Comparison of ENCODE assay signal across 9 mouse cellular contexts in the genomic region with DNA sequence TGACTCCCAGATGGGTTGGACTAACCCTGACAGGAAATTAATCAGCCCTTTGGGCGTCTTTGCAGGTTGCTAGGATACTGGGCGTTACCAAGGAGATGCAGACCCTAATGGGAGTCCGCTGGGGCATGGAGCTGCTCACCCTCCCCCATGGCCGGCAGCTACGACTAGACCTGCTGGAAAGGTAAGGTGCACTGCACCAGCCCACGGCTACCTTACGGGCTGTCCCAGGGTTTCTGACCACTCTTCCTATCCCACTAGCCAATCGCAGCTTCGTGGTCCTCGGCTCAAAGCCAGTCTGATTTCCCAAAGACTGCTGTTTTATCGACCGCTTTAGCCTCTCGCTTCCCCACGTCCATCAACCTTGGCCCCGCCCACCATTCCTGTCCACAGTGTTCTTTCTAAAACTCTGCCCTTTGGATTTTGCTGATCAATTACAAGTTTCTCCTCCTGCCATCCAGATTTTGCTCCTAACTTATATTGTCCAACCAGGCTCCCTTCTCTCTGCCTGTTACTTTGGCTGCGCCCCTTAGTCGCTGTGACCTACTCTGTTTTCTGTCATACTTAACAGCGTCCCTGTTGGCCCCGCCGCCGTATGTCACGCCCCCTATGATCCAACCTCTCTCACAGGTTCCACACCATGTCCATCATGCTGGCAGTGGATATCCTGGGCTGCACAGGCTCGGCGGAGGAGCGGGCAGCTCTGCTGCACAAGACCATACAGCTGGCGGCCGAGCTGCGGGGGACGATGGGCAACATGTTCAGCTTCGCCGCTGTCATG. TPM values are rescaled to one million over a fixed set of nuclear protein-coding genes. Genes with fewer than 3 reads are reported as not detected.
DNase-seq lines count a peak whose midpoint lies in the region; ATAC-seq and TF ChIP-seq lines count a peak whose summit lies in the region.
"Had no signal": no experiment of that assay in that cellular context is flagged by ENCODE, and none has a peak within 500 bp of the region (broad histone marks: within the 10 kb centered on the region; RNA-seq: fewer than 3 reads in every experiment).

No protein-coding gene starts in this region.

- TF ChIP-seq POLR2A in liver, adult 2 months (IDR thresholded peaks at IDR 0.05; ENCODE audit: extremely low read depth, insufficient read depth, low read length): 0 out of 2 replicates have a peak, but pooled peaks have one; percentile 47

- H3K27ac ChIP-seq in embryonic facial prominence, embryonic 14.5 days (replicated peaks; ENCODE audit: low read depth, low read length): no peak overlapping the region; the same call in 1 of the 2 replicates
- H3K27ac ChIP-seq in hindbrain, embryonic 15.5 days (replicated peaks): peak overlapping the region; percentile 43; the same call in 1 of the 2 replicates
- H3K27ac ChIP-seq in liver, adult 2 months (replicated peaks; ENCODE audit: insufficient read depth, low read depth, low read length): peak overlapping the region; percentile 73
- H3K27ac ChIP-seq in neural tube, embryonic 11.5 days (ENCODE audit: low read depth, low read length): peak overlapping the region; percentile 68

- 0 out of 2 replicates have a peak, but pooled peaks have one; percentile 5 for TF ChIP-seq CTCF in liver, adult 2 months (IDR thresholded peaks at IDR 0.05; ENCODE audit: low read depth, low read length)

- H3K36me3 ChIP-seq in embryonic facial prominence, embryonic 14.5 days (ENCODE audit: control insufficient read depth, insufficient read depth, low read length): peaks cover 57% of the 10 kb centered on the region
- peaks cover 66% of the 10 kb centered on the region for H3K36me3 ChIP-seq in hindbrain, embryonic 15.5 days
- no peaks in the 10 kb centered on the region for H3K36me3 ChIP-seq in liver, adult 2 months (ENCODE audit: control insufficient read depth, insufficient read depth, low read length)
- H3K36me3 ChIP-seq in neural tube, embryonic 11.5 days (ENCODE audit: control insufficient read depth, insufficient read depth, low read length): peaks cover 3% of the 10 kb centered on the region

- no peaks in the 10 kb centered on the region for H3K27me3 ChIP-seq in embryonic facial prominence, embryonic 14.5 days (replicated peaks; ENCODE audit: control insufficient read depth, insufficient read depth, low read length)
- no peaks in the 10 kb centered on the region for H3K27me3 ChIP-seq in hindbrain, embryonic 15.5 days
- H3K27me3 ChIP-seq in liver, adult 2 months (ENCODE audit: control insufficient read depth, insufficient read depth, low read length): no peaks in the 10 kb centered on the region
- H3K27me3 ChIP-seq in neural tube, embryonic 11.5 days (ENCODE audit: control insufficient read depth, insufficient read depth, low read length): no peaks in the 10 kb centered on the region

- peak overlapping the region; percentile 29 for H3K4me3 ChIP-seq in embryonic facial prominence, embryonic 14.5 days (ENCODE audit: low read depth, low read length)
- H3K4me3 ChIP-seq in hindbrain, embryonic 15.5 days: peak overlapping the region; percentile 23
- H3K4me3 ChIP-seq in liver, adult 2 months (ENCODE audit: insufficient read depth, low read depth, low read length): peak overlapping the region; percentile 64
- H3K4me3 ChIP-seq in neural tube, embryonic 11.5 days (ENCODE audit: low read depth, low read length): peak overlapping the region; percentile 29

- WGBS in embryonic facial prominence, embryonic 14.5 days: 11% methylated on average over 31 of the region's 31 CpGs
- WGBS in hindbrain, embryonic 15.5 days: 7% methylated on average over 31 of the region's 31 CpGs
- 26% methylated on average over 31 of the region's 31 CpGs for WGBS in liver, adult 2 months
- WGBS in neural tube, embryonic 11.5 days: 5% methylated on average over 31 of the region's 31 CpGs

- H3K9me3 ChIP-seq in embryonic facial prominence, embryonic 14.5 days (ENCODE audit: control insufficient read depth, low read length): no peaks in the 10 kb centered on the region
- no peaks in the 10 kb centered on the region for H3K9me3 ChIP-seq in hindbrain, embryonic 15.5 days
- H3K9me3 ChIP-seq in neural tube, embryonic 11.5 days (ENCODE audit: control insufficient read depth, low read length): no peaks in the 10 kb centered on the region

- peak overlapping the region; percentile 52 for H3K4me2 ChIP-seq in embryonic facial prominence, embryonic 14.5 days (ENCODE audit: low read depth, low read length)
- peak overlapping the region; percentile 42 for H3K4me2 ChIP-seq in hindbrain, embryonic 15.5 days
- peak overlapping the region; percentile 47 for H3K4me2 ChIP-seq in neural tube, embryonic 11.5 days (ENCODE audit: low read depth)

- ATAC-seq in embryonic facial prominence, embryonic 14.5 days (ENCODE audit: low read depth): peak; percentile 92
- peak; percentile 53; the same call in 1 of the 2 replicates for ATAC-seq in hindbrain, embryonic 15.5 days (ENCODE audit: low FRiP score, low read depth)
- peak; percentile 75 for ATAC-seq in neural tube, embryonic 11.5 days (ENCODE audit: insufficient read depth, low FRiP score, low TSS enrichment)
- ATAC-seq in cerebellum, adult (ENCODE audit: insufficient number of reproducible peaks, low FRiP score, low TSS enrichment): no peak

- no peaks in the 10 kb centered on the region for H3K4me1 ChIP-seq in embryonic facial prominence, embryonic 14.5 days (ENCODE audit: control insufficient read depth, insufficient read depth, low read length)
- peaks cover 11% of the 10 kb centered on the region for H3K4me1 ChIP-seq in hindbrain, embryonic 15.5 days (replicated peaks)
- H3K4me1 ChIP-seq in liver, adult 2 months (ENCODE audit: control insufficient read depth, insufficient read depth, low read length): peaks cover 5% of the 10 kb centered on the region
- H3K4me1 ChIP-seq in neural tube, embryonic 11.5 days (ENCODE audit: control insufficient read depth, insufficient read depth, low read length): peaks cover 8% of the 10 kb centered on the region

- no peaks in the 10 kb centered on the region for H3K79me2 ChIP-seq in liver, adult 2 months (ENCODE audit: control insufficient read depth, insufficient read depth, low read length)

- H3K9ac ChIP-seq in embryonic facial prominence, embryonic 14.5 days (ENCODE audit: low read depth, low read length): peak overlapping the region; percentile 48
- H3K9ac ChIP-seq in hindbrain, embryonic 15.5 days: no peak overlapping the region
- H3K9ac ChIP-seq in liver, adult 2 months (ENCODE audit: low read depth, low read length): peak overlapping the region; percentile 30
- H3K9ac ChIP-seq in neural tube, embryonic 11.5 days (ENCODE audit: low read length): 0 out of 2 replicates have a peak overlapping the region, but pooled peaks have one; percentile 16

- peak; percentile 87 to 94 for DNase-seq in adrenal gland, adult (ENCODE audit: inconsistent age in 2 of 2, low spot score in 1 of 2)
- DNase-seq in embryonic facial prominence, embryonic 14.5 days (ENCODE audit: low spot score): peak; percentile 78
- DNase-seq in liver, adult 2 months (ENCODE audit: extremely low read depth, low read depth, low spot score): peak; percentile 84
- DNase-seq in neural tube, embryonic 11.5 days (ENCODE audit: low spot score): peak; percentile 88
- DNase-seq in gastrocnemius, postnatal 25 days: no peak
- no peak for DNase-seq in thymus, postnatal 14 days

RNA-seq across cellular contexts. Expression of a gene that starts 6.0 kb away (rescaled TPM):
- polyA plus RNA-seq in embryonic facial prominence, embryonic 14.5 days (2014; fragmentation: Nextera tagmentation; extraction: Ambion mirVana): 64.5 and 73.2 TPM in 2 replicates
- polyA plus RNA-seq in hindbrain, embryonic 15.5 days (2015; fragmentation: Nextera tagmentation; extraction: Ambion mirVana): 50.3 and 53.3 TPM in 2 replicates
- 26.6 and 35.6 TPM in 2 replicates for total RNA-seq in liver, adult 2 months (2014; rRNA removed)
- polyA plus RNA-seq in liver, adult 2 months (2012; rRNA removed): 72.6 and 77.4 TPM in 2 replicates
- polyA plus RNA-seq in neural tube, embryonic 11.5 days (2014; fragmentation: Nextera tagmentation; extraction: Ambion mirVana): 59.7 and 63.1 TPM in 2 replicates
- total RNA-seq in gastrocnemius, postnatal 25 days (2021): 1 to 10 TPM; 4.9 to 5.7 TPM

RNA-seq across cellular contexts. Expression of a gene that starts 10.3 kb away (rescaled TPM):
- 0.33 and 0.45 TPM in 2 replicates for polyA plus RNA-seq in embryonic facial prominence, embryonic 14.5 days (2014; fragmentation: Nextera tagmentation; extraction: Ambion mirVana)
- polyA plus RNA-seq in hindbrain, embryonic 15.5 days (2015; fragmentation: Nextera tagmentation; extraction: Ambion mirVana): 3.4 and 3.5 TPM in 2 replicates
- not detected in 2 replicates for total RNA-seq in liver, adult 2 months (2014; rRNA removed)
- not detected in 2 replicates for polyA plus RNA-seq in liver, adult 2 months (2012; rRNA removed)
- 2.1 and 2.2 TPM in 2 replicates for polyA plus RNA-seq in neural tube, embryonic 11.5 days (2014; fragmentation: Nextera tagmentation; extraction: Ambion mirVana)
- not detected for total RNA-seq in gastrocnemius, postnatal 25 days (2021)
- total RNA-seq: neutrophil, adult 5-6 weeks had no signal

RNA-seq across cellular contexts. Expression of a gene that starts 24.4 kb away (rescaled TPM):
- 0.22 and 0.85 TPM in 2 replicates for polyA plus RNA-seq in embryonic facial prominence, embryonic 14.5 days (2014; fragmentation: Nextera tagmentation; extraction: Ambion mirVana)
- 0.59 and 0.62 TPM in 2 replicates for polyA plus RNA-seq in hindbrain, embryonic 15.5 days (2015; fragmentation: Nextera tagmentation; extraction: Ambion mirVana)
- total RNA-seq in liver, adult 2 months (2014; rRNA removed): under 0.01 and 0.07 TPM in 2 replicates
- polyA plus RNA-seq in liver, adult 2 months (2012; rRNA removed): 0.10 and 0.22 TPM in 2 replicates
- 0.27 and 1.1 TPM in 2 replicates for polyA plus RNA-seq in neural tube, embryonic 11.5 days (2014; fragmentation: Nextera tagmentation; extraction: Ambion mirVana)
- not detected for total RNA-seq in gastrocnemius, postnatal 25 days (2021)

RNA-seq across cellular contexts. Expression of a gene that starts 24.5 kb away (rescaled TPM):
- 5.2 and 5.8 TPM in 2 replicates for polyA plus RNA-seq in embryonic facial prominence, embryonic 14.5 days (2014; fragmentation: Nextera tagmentation; extraction: Ambion mirVana)
- 4.3 and 5.0 TPM in 2 replicates for polyA plus RNA-seq in hindbrain, embryonic 15.5 days (2015; fragmentation: Nextera tagmentation; extraction: Ambion mirVana)
- total RNA-seq in liver, adult 2 months (2014; rRNA removed): 1.2 and 1.5 TPM in 2 replicates
- polyA plus RNA-seq in liver, adult 2 months (2012; rRNA removed): 2.3 and 2.8 TPM in 2 replicates
- polyA plus RNA-seq in neural tube, embryonic 11.5 days (2014; fragmentation: Nextera tagmentation; extraction: Ambion mirVana): 3.4 and 3.6 TPM in 2 replicates
- 1 to 10 TPM; 2.0 to 2.9 TPM for total RNA-seq in gastrocnemius, postnatal 25 days (2021)
- total RNA-seq: neutrophil, adult 5-6 weeks had no signal

RNA-seq across cellular contexts. Expression of a gene that starts 30.2 kb away (rescaled TPM):
- polyA plus RNA-seq in embryonic facial prominence, embryonic 14.5 days (2014; fragmentation: Nextera tagmentation; extraction: Ambion mirVana): 21.7 and 28.3 TPM in 2 replicates
- polyA plus RNA-seq in hindbrain, embryonic 15.5 days (2015; fragmentation: Nextera tagmentation; extraction: Ambion mirVana): 50.1 and 53.3 TPM in 2 replicates
- 2.2 and 3.2 TPM in 2 replicates for total RNA-seq in liver, adult 2 months (2014; rRNA removed)
- polyA plus RNA-seq in liver, adult 2 months (2012; rRNA removed): 7.5 and 10.4 TPM in 2 replicates
- polyA plus RNA-seq in neural tube, embryonic 11.5 days (2014; fragmentation: Nextera tagmentation; extraction: Ambion mirVana): 30.6 TPM in 2 replicates
- total RNA-seq in gastrocnemius, postnatal 25 days (2021): 1 to 10 TPM; 4.2 to 8.4 TPM

Comparison
In these comparisons a context has a peak if more than half of its experiments do, and no peak if none do; other contexts are left out.
1. DNase-seq: peak in adrenal gland, adult (2 of 2), embryonic facial prominence, embryonic 14.5 days (single experiment), liver, adult 2 months (single experiment) and neural tube, embryonic 11.5 days (single experiment); none in gastrocnemius, postnatal 25 days (single experiment) and thymus, postnatal 14 days (single experiment).
2. Peak in every context shown above with its lines, with median percentiles within 50 percentile points of each other: H3K4me2 ChIP-seq and H3K4me3 ChIP-seq.